Mouse (Mus musculus) ES-E14 (cell line): Measurements from ENCODE around the gene Rtkn2. TPM values are rescaled to one million over a fixed set of nuclear protein-coding genes. Genes with fewer than 3 reads are reported as not detected.

Experiments used
- DNase-seq: peaks from one replicate; pipeline ENCODE4 v3.0.0-alpha.2; 2013; ENCODE audit warnings: low read depth, low spot score
- H3K27ac ChIP-seq: 2 replicates; pipeline ENCODE4 v1.5.1; 2012; ENCODE audit warnings: low read depth, mild to moderate bottlenecking, low read length, moderate library complexity, mixed read lengths; ENCODE audit not compliant: poor library complexity, insufficient read depth, severe bottlenecking
- H3K36me3 ChIP-seq: 2 replicates; pipeline ENCODE4 v1.6.1; 2012; ENCODE audit warnings: mild to moderate bottlenecking, low read length, moderate library complexity, mixed read lengths; ENCODE audit not compliant: control insufficient read depth, poor library complexity, insufficient read depth, severe bottlenecking
- H3K4me1 ChIP-seq, 2 experiments: fragments of 150-350 bp in 1 of 2; sonication (generic) in 1 of 2; 2 replicates each; pipeline ENCODE4 v1.6.1; 2012; ENCODE audit warnings: low read length in 2 of 2, mild to moderate bottlenecking in 1 of 2, mixed read lengths in 1 of 2; ENCODE audit not compliant: control insufficient read depth in 2 of 2, insufficient read depth in 2 of 2, poor library complexity in 1 of 2
- H3K4me3 ChIP-seq, 2 experiments: fragments of 150-350 bp in 1 of 2; sonication (generic) in 1 of 2; 2 replicates each; pipeline ENCODE4 v1.5.1; 2012; ENCODE audit warnings: low read length in 2 of 2, low read depth in 1 of 2, mild to moderate bottlenecking in 1 of 2, mixed read lengths in 1 of 2; ENCODE audit not compliant: insufficient read depth in 1 of 2, poor library complexity in 1 of 2, severe bottlenecking in 1 of 2
- H3K9ac ChIP-seq: 2 replicates; pipeline ENCODE4 v1.6.1; 2012; ENCODE audit warnings: low read depth, mild to moderate bottlenecking, low read length, mixed read lengths; ENCODE audit not compliant: poor library complexity, insufficient read depth, severe bottlenecking
- H3K9me3 ChIP-seq: fragments of 150-350 bp; sonication (generic); 2 replicates; pipeline ENCODE4 v1.6.1; 2012; ENCODE audit warnings: low read depth, mild to moderate bottlenecking, low read length; ENCODE audit not compliant: control insufficient read depth, insufficient read depth
- CHD2 ChIP-seq: IDR thresholded peaks from 2 replicates; pipeline ENCODE4 v1.6.1; 2014; ENCODE audit warnings: mild to moderate bottlenecking, low read depth, low read length, inconsistent platforms
- HCFC1 ChIP-seq: IDR thresholded peaks from 2 replicates; pipeline ENCODE4 v1.6.1; 2012; ENCODE audit warnings: low read length, inconsistent platforms, borderline replicate concordance; ENCODE audit not compliant: insufficient read depth
- MAFK ChIP-seq: IDR thresholded peaks from 2 replicates; pipeline ENCODE4 v1.6.1; 2014; ENCODE audit warnings: mild to moderate bottlenecking, low read depth, low read length, inconsistent platforms; ENCODE audit not compliant: insufficient read depth
- ZC3H11A ChIP-seq: IDR thresholded peaks from 2 replicates; pipeline ENCODE4 v1.6.1; 2012; ENCODE audit warnings: low read depth, mild to moderate bottlenecking, inconsistent platforms, low read length, borderline replicate concordance
- ZNF384 ChIP-seq: IDR thresholded peaks from 2 replicates; pipeline ENCODE4 v1.6.1; 2012; ENCODE audit warnings: low read depth, low read length, inconsistent platforms
- in situ Hi-C, 2 experiments: fragments of 600-800 bp; cut with MboI; formaldehyde crosslinking; loops; one replicate each; pipeline ENCODE4 v1.15.1; 2025; ENCODE audit warnings: low sequenced_read_pairs in 2 of 2, inconsistent platforms in 1 of 2; ENCODE audit not compliant: unreplicated experiment in 2 of 2
- total RNA-seq: library from RNA; depleted of rRNA; stranded (reverse); fragments of 300-350 nt; gene quantifications from 2 replicates; pipeline ENCODE4 v1.2.3, GENCODE M21; 2012

Gene Rtkn2
- total RNA-seq, 1 experiment: 6.0 TPM

DNA sequence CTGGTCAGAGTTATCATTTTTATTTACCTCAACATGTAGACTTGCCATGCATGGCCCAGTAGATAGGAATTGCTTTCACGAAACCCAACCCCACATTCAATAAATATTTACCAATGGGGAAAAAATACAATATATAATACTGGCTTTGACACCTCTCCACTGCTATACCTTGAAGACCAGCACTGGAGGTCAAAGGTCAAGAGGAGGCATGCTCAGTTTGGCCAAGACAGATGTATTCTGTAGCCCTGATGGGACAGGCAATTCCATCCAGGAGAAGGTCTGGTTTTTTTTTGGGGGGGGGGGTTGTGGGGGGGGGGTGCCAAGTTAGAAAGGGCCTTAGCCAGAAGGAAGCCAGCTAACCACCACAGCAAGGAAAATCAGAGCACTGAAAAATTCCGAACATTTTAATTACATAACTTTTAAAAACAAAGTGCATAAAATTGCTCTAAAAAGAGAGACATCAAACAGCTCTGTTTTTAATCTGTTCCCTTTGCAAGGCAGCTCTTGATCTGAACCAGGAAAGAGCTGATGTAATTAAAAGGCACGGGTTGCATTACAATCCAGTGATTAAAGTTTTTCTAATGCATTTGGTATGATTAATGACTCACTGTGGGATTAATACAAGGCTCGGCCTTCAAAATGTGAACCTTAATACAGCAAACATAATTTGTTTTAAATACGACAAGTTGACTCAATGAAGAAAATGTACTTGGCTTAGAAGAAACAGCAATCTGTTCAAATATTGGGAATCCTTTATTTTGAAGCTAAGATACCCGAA is 123.9 kb downstream of the Rtkn2 start:
- in situ Hi-C loops: no loop called here
- peaks cover 14% of the 10 kb centered on the region for H3K36me3 ChIP-seq

DNA sequence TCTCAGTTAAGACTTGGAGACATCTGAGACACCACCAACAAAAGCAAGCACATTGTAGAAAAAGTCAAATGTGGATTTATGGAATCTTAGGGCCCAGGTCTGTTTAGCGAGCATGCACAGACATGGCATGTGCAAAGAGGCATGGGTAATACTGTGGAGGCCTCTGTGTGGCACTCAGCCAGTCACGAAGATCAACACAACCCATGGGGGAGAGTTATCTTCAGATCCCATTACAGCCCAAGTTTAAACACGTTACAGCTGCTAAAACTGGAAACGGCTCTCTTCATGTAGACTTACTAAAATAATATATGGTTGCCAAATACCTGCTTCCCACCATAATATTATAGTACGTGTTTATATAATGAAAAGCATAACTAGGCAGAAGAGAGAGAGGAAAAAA is 124.6 kb downstream of the Rtkn2 start:
- Histone ChIP-seq H3K9ac (no peak overlapping the region), H3K4me3 (no peak overlapping the region), H3K27ac (no peak overlapping the region), H3K9me3 (no peaks in the 10 kb centered on the region), H3K4me1 (peaks cover 6% of the 10 kb centered on the region in 2 experiments; a peak in 3 of 4 replicates), H3K36me3 (peaks cover 15% of the 10 kb centered on the region)
- TF ChIP-seq ZNF384: no peak
- no peak for TF ChIP-seq MAFK
- TF ChIP-seq CHD2: no peak
- no peak for TF ChIP-seq ZC3H11A
- no peak for TF ChIP-seq HCFC1
- no peak for DNase-seq
- in situ Hi-C loops: no loop called here

More for the DNA sequence above, 123.9 kb downstream of the Rtkn2 start:
- H3K4me3 ChIP-seq: no peak overlapping the region
- no peaks in the 10 kb centered on the region for H3K9me3 ChIP-seq
- H3K9ac ChIP-seq: no peak overlapping the region
- no peak for TF ChIP-seq CHD2
- TF ChIP-seq MAFK: no peak
- TF ChIP-seq ZNF384: no peak
- no peak for TF ChIP-seq ZC3H11A
- no peak for TF ChIP-seq HCFC1
- no peak overlapping the region for H3K27ac ChIP-seq
- DNase-seq: no peak
- peaks cover 6% of the 10 kb centered on the region in 2 experiments; a peak in 3 of 4 replicates for H3K4me1 ChIP-seq

- DNase-seq: no peak
- in situ Hi-C loops: no loop called here
- Histone ChIP-seq H3K9me3 (no peaks in the 10 kb centered on the region), H3K36me3 (peaks cover 19% of the 10 kb centered on the region), H3K27ac (no peak overlapping the region), H3K4me1 (peaks cover 6% of the 10 kb centered on the region in 2 experiments; a peak in 3 of 4 replicates), H3K4me3 (no peak overlapping the region), H3K9ac (no peak overlapping the region)
- no peak for TF ChIP-seq ZNF384
- no peak for TF ChIP-seq HCFC1
- TF ChIP-seq MAFK: no peak
- TF ChIP-seq ZC3H11A: no peak
- no peak for TF ChIP-seq CHD2
These were observed 125.1 kb downstream of the Rtkn2 start for GRCm38 (mm10) chr10:68104481-68104880.

DNA sequence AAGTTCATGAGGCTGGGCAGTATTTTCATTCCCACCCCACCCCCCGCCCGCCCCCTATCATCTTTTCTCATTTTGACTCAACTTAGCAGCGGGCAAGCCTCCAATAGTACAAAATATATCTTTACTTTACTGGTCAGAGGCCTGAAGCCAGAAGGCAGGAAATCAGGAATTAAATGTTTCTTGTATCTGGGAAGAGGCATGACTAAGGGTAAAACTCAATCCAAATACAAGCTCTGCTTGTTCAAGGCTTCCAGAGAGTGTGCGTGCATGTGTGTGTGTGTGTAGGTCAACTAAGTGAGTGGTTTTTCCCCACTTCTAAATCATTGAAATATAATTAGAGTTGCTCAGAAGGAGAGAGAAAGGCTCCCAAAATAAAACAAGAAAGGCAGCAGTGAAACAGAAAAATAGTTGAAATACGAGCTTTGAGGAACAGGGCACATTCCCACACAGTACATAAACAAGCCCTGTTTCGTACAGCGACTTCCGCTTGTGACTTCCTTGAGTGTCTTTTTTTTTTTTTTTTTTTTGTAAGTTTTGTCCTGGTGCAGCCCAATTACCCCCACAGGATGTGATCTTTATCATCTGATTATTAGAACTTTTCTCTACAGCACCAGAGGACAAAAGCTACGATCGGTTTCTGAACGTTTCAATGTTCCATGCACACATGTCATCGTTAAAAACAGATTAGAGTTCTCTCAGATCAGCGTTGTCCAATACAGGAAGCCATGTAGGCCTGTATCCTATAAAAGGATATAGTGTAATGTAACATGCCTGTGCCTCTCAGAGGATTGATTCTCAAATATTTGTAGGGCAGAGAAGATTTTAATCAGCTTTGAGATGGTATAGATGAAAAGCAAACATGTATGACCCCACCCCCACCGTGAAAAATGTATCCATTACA is 125.8 kb downstream of the Rtkn2 start:
- H3K9me3 ChIP-seq: no peaks in the 10 kb centered on the region
- in situ Hi-C loops: no loop called here
- H3K27ac ChIP-seq: no peak overlapping the region
- H3K36me3 ChIP-seq: peaks cover 20% of the 10 kb centered on the region
- TF ChIP-seq HCFC1 (no peak), MAFK (no peak), CHD2 (no peak), ZNF384 (no peak), ZC3H11A (no peak)
- H3K9ac ChIP-seq: no peak overlapping the region
- peaks cover 6% of the 10 kb centered on the region in 2 experiments; a peak in 3 of 4 replicates for H3K4me1 ChIP-seq
- H3K4me3 ChIP-seq: no peak overlapping the region
- no peak for DNase-seq
